Mouse (Mus musculus) brown adipose tissue, adult 24 weeks (tissue): ENCODE results near the gene Arl4d. TPM values are rescaled to one million over a fixed set of nuclear protein-coding genes. Genes with fewer than 3 reads are reported as not detected.
"Not testable (repeated sequence)": the region's sequence is repeated elsewhere in the genome, so short reads cannot be mapped to it uniquely, and the experiment has no call there.

ENCODE experiments used
- H3K27ac ChIP-seq: fragments of 200-500 bp; replicated peaks from 2 replicates; pipeline ENCODE4 v1.5.1; 2012; ENCODE audit warnings: low read depth, mild to moderate bottlenecking, low read length
- H3K4me1 ChIP-seq: fragments of 200-500 bp; 2 replicates; pipeline ENCODE4 v1.6.1; 2012; ENCODE audit warnings: low read length, mixed read lengths; ENCODE audit not compliant: control insufficient read depth, insufficient read depth, insufficient read length
- H3K4me3 ChIP-seq: fragments of 200-500 bp; 2 replicates; pipeline ENCODE4 v1.5.1; 2012; ENCODE audit warnings: low read depth, mild to moderate bottlenecking, low read length, moderate library complexity; ENCODE audit not compliant: insufficient read depth
- polyA plus RNA-seq: library from polyadenylated mRNA; stranded (reverse); fragments of >200 nt; gene quantifications from 2 replicates; pipeline ENCODE4 v1.2.4, GENCODE M21; 2012; ENCODE audit not compliant: missing spikeins, insufficient read depth, insufficient read length

The Arl4d gene
- polyA plus RNA-seq, 1 experiment = 3.8 TPM

DNA sequence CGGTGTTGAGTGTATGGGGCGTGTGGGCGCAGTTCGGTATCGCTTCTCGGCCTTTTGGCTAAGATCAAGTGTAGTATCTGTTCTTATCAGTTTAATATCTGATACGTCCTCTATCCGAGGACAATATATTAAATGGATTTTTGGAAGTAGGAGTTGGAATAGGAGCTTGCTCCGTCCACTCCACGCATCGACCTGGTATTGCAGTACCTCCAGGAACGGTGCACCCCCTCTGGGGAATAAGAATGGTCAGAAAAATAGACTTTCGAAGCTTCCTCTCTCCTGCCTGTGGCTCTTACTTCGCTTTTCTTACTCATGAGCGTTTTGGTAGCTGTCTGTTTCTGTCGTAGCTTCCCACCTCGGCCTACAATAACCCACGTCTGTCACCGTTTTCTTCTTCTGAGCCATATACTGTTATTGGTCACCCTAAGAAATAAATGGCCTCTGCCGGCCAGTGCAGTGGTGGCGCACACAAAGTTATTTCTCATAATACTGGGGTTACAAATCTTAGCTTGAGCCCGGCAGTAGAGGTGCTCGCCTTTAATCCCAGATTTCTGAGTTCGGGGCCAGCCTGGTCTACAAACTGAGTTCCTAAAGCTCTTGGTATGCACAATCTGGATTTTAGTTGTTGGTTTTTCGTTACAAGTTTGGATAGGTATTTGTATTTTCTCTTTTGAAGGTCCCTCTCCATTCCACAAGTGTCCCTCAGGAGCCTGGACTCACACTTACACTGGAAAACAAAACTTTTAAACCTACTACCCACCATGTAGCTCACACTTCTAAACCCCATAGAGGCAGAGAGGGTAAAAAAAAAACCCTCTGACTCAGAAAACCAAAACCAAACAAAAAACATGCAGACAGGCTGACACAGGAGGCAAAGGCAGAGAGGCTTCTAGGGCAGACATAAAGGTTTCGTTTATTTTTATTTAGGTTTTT is 23.4 kb upstream of the Arl4d start:
- H3K4me1 ChIP-seq = not testable (repeated sequence)
- H3K4me3 ChIP-seq = peak overlapping the region; percentile 70; the same call in 1 of the 2 replicates

DNA sequence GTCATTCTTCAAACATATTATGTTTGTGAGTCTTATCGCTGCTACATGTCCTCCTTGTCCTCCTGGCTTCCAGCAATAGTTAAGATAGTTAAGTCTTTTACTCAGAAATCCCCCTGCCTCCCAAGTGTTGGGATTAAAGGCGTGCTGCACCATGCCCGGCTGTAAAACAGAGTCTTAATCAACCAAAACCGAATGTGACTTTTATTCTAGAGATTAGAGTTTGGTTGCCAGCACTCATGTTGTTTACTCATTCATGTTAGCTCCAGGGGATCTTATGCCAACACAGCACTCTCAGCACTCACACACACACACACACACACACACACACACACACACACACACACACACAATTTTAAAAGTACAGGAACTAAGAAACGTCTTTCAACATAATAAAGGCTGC is 22.4 kb upstream of the Arl4d start:
- Histone ChIP-seq H3K4me1 (no peaks in the 10 kb centered on the region; the same call in none of the 2 replicates), H3K4me3 (no peak overlapping the region), H3K27ac (no peak overlapping the region)

More for the DNA sequence above, 23.4 kb upstream of the Arl4d start:
- H3K27ac ChIP-seq = peak overlapping the region; percentile 95

DNA sequence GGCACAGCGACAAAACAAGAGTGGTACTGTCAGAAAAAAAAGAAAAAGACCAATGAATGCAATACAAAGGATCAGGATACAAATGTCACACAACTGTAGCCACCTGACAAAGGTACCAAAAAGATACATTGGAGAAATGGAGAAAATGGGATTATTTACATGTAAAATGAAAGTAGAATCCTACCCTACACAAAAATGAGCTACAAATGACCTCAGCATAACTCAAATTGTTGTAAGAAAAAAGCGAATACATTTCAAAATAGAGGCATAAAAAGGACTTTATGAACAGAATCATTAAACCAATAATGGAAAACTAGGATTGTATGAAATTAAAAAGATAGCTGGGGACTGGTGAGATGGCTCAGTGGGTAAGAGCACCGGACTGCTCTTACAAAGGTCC is 20.8 kb upstream of the Arl4d start:
- no peaks in the 10 kb centered on the region; the same call in none of the 2 replicates for H3K4me1 ChIP-seq
- H3K27ac ChIP-seq = no peak overlapping the region
- H3K4me3 ChIP-seq = no peak overlapping the region

DNA sequence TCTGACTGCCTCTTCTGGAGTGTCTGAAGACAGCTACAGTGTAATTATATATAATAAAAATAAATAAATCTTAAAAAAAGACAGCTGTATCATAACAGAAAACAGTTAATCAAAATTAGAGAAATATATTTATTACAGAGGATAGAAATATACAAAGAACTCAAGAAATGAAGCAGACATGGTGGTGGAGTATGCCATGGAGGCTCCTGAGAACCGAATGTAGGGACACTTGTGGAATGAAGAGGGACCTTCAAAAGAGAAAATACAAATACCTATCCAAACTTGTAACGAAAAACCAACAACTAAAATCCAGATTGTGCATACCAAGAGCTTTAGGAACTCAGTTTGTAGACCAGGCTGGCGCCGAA is 20.3 kb upstream of the Arl4d start:
- not testable (repeated sequence) for H3K27ac ChIP-seq, H3K4me1 ChIP-seq, H3K4me3 ChIP-seq

DNA sequence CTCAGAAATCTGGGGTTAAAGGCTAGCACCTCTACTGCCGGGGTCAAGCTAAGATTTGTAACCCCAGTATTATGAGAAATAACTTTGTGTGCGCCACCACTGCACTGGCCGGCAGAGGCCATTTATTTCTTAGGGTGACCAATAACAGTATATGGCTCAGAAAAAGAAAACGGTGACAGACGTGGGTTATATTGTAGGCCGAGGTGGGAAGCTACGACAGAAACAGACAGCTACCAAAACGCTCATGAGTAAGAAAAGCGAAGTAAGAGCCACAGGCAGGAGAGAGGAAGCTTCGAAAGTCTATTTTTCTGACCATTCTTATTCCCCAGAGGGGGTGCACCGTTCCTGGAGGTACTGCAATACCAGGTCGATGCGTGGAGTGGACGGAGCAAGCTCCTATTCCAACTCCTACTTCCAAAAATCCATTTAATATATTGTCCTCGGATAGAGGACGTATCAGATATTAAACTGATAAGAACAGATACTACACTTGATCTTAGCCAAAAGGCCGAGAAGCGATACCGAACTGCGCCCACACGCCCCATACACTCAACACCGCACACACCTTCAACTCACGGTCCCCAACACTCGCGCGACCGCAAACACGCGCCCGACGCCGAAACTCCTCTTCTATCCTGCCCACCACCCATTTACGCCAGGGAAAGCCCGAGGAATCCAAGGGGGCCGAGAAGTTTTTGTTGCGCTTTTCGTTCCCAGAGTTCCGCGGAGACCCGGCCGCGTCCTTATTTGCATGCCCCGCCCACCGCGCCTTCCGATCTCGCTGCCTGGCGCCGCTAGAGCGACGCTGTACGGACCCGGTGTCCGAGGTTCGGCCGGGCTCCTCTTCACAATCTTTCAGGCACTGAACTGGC is 19.7 kb upstream of the Arl4d start:
- peak overlapping the region; percentile 54 for H3K4me3 ChIP-seq
- H3K27ac ChIP-seq = peak overlapping the region; percentile 93
- not testable (repeated sequence) for H3K4me1 ChIP-seq

DNA sequence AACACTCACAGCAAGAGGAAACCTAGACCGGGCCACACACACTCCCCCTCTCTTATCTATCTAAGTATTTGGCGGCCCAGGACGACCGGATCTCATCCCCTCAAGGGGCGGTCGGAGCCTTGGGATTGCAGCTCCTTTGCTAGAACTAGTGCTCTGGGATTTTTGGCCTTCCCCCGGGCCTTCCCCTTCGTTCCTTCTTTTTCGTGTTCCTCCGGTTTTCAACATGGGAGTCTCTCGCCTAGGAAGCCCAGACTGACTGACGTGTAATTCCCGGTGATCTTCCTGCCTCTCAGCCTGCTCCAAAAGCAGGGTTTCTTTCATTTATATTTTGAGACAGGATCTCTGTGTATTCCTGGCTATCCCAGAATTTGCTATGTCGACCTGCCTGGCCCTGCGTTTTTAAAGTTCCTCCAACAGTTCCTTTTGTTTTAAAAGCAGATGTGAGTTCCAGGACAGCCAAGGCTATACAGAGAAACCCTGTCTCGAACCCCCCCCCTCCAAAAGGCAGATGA is 19.0 kb upstream of the Arl4d start:
- H3K27ac ChIP-seq = peak overlapping the region; percentile 61
- peak overlapping the region; percentile 54 for H3K4me3 ChIP-seq
- not testable (repeated sequence) for H3K4me1 ChIP-seq

DNA sequence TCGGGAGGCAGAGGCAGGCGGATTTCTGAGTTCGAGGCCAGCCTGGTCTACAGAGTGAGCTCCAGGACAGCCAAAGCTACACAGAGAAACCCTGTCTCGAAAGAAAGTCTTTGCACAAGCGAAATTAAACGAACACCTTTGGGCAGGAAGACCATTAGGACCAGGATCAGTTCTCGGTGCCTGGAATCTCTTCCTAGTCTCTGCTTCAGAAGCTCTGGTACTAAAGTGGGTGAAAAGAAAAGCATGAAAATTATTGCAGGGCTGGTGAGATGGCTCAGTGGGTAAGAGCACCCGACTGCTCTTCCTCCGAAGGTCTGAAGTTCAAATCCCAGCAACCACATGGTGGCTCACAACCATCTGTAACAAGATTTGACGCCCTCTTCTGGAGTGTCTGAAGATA is 18.2 kb upstream of the Arl4d start:
- H3K27ac ChIP-seq, H3K4me1 ChIP-seq, H3K4me3 ChIP-seq: not testable (repeated sequence)

DNA sequence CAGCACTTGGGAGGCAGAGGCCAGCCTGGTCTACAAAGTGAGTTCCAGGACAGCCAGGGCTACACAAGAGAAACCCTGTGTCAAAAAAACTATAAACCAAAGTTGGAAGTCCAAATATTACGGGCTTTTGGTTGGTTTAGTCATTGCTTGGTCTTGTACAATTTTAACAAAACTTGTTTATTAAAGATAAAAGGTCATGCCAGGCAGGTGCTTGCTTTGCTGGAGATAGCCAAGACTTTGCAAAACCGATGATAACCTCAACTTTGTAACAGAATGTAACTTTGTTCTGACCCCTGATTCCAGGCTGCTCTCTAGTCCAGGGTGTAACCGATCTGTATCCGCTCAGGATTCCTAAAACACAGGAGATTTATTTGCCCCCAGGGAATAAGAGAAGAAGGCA is 9.0 kb upstream of the Arl4d start:
- H3K4me1 ChIP-seq = no peaks in the 10 kb centered on the region
- H3K27ac ChIP-seq = no peak overlapping the region
- no peak overlapping the region for H3K4me3 ChIP-seq

DNA sequence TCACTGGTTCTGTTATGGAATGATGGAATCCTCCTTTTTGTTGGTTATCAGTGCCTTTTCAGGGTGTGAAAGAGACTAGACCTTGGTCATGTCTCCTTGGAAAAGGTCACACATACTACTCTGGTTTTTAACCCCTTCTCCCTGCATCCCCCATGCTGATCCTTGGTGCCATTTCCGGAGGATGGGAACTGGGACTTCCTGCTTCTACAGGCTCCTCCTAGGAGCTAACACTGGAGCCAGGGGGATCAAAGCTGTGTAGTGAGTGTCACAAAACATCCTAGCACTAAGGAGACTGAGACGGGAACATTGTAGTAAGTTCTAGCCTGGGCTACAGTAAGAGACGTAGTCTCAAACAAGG is 7.8 kb upstream of the Arl4d start:
- Histone ChIP-seq H3K4me1 (no peaks in the 10 kb centered on the region), H3K27ac (peak overlapping the region; percentile 67), H3K4me3 (peak overlapping the region; percentile 61)

DNA sequence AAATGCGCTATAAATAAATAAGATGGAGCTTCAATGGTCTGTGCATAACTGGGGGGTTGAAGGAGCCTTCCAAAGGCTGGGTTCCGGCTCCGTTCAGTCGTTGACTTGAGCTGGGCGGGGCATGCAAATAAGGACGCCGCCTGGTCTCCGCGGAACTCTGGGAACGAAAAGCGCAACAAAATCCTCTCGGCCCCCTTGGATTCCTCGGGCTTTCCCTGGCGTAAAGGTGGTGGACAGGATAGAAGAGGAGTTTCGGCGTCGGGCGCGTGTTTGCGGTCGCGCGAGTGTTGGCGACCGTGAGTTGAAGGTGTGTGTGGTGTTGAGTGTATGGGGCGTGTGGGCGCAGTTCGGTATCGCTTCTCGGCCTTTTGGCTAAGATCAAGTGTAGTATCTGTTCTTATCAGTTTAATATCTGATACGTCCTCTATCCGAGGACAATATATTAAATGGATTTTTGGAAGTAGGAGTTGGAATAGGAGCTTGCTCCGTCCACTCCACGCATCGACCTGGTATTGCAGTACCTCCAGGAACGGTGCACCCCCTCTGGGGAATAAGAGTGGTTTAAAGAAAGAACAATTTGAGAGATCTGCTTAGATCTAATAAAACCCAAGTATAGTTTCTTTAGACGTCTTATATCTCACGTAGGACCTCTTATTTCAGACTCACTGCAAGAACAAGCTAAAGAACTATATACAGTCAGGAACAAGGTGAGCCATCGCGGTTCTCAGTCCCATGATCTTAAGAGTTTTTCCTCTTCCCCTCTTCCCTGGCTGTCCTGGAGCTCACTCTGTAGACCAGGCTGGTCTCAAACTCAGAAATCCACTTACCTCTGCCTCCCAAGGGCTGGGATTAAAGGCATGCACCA is 7.2 kb upstream of the Arl4d start:
- H3K4me1 ChIP-seq = not testable (repeated sequence)
- Histone ChIP-seq H3K27ac (peak overlapping the region; percentile 98), H3K4me3 (peak overlapping the region; percentile 61)

DNA sequence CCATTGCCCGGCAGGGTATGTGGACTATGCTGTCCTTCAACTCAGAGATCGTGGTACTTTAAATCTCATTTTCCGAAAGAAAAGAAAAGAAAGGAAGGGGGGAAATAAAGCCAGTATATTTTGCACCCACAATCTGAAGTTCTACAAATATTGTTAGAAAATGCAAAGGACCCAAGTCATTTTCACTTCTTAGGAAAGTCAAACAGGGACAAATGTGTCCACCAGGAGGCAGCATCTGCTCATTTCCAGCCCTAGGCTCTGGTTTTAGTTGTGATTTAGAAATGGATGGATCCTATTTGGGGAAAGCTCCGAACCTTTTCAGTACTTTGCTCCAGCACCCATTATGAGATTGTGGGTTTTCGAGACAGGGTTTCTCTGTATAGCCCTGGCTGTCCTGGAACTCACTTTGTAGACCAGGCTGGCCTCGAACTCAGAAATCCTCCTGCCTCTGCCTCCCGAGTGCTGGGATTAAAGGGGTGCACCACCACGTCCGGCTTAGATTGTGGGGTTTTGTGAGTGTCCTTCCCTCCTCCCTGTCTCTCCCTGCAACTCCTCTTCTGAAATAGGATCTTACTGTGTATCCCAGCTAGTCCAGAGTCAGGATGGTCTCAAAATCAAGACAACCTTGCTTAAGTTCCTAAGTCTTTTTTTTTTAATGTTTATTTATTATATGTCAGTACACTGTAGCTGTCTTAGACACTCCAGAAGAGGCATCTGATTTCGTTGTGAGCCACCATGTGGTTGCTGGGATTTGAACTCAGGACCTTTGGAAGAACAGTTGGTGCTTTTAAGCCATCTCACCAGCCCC is 6.4 kb upstream of the Arl4d start:
- H3K4me3 ChIP-seq = no peak overlapping the region
- H3K27ac ChIP-seq = peak overlapping the region; percentile 16; the same call in 1 of the 2 replicates
- H3K4me1 ChIP-seq = no peaks in the 10 kb centered on the region

DNA sequence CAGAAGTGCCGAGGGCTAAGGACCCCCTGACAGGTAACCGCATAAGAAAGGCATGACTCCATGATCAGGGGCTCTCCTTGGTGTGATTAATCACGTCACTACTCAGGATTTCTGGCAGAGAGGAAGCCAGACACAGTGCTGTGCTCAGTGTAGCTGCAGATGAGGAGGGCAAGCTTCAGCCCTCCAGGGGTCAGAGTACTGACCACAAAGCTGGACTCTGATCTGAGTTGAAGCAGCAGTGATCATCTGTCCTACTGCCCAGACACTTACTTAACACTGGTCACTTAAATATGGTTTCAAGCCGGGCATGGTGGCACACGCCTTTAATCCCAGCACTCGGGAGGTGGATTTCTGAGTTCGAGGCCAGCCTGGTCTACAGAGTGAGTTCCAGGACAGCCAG is 4.2 kb upstream of the Arl4d start:
- Histone ChIP-seq H3K27ac (no peak overlapping the region), H3K4me3 (no peak overlapping the region), H3K4me1 (no peaks in the 10 kb centered on the region)

DNA sequence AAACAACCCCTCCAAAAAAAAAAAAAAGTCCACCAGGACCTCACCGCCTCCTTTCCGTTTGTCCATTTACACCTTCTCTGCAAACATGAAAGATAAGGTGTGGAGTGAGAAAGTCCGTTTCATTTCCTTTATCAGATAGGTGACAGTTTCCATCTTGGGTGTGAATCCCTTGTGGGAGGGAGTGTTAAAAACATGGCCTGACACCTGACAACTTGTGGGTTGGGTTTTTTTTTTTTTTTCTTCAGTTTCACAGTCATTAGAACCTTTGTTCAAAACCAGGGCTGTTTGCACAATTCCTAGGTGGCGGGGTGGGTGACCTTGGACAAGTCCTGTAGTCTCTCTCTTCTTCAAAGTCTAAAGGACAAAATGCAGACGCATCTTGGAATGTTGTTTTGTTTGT is 3.6 kb upstream of the Arl4d start:
- H3K27ac ChIP-seq = no peak overlapping the region
- H3K4me3 ChIP-seq = no peak overlapping the region
- H3K4me1 ChIP-seq = no peaks in the 10 kb centered on the region
